Mouse (Mus musculus) T-helper 17 cell (primary cell): ENCODE results near the gene Ano1.

Experiments used
- in situ Hi-C, 2 experiments: fragments of 300-600 bp; cut with MboI, MseI; formaldehyde crosslinking; loops; 1 replicate in 1 of 2; 2 replicates in 1 of 2; pipeline ENCODE4 v1.15.1; 2025; ENCODE audit warnings: high pct_unique_total_duplicates in 2 of 2

Gene Ano1

DNA sequence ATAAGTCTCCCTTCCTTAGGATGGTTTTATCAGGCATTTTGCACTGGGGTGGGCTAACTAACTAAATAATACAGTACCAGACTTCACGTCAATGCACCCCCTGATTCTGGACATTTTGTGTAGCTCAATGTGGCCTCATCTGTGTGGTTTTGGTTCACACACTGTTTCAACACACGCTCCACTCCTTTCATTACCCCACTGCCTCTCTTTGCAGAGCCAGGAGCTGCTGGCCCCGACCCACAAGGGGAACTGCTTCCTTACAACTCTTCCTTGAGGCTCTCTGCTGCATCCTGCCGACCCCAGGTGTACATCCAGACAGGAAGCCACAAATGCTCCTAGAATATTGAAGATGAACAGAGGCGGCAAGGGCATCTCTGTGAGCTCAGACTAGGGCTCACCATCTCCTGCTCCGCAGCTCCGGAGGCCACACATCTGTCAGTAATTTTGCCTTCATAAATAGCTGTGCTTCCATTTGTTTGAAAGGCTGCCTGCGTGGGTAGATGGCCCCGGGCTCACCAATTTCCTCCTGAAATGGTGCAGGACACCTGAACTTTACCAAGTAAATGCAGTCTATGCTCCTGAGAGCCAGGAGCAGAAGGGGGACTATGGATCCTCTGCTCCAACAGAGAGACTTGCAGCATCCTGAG, 17.8 kb upstream of the Ano1 start:
- in situ Hi-C loops: loop anchor here (5.0 to 10.0 kb wide), 3 partner anchors 97 to 185 kb away; partner anchors contain the start of gene Fadd (in 1 of the 2)

DNA sequence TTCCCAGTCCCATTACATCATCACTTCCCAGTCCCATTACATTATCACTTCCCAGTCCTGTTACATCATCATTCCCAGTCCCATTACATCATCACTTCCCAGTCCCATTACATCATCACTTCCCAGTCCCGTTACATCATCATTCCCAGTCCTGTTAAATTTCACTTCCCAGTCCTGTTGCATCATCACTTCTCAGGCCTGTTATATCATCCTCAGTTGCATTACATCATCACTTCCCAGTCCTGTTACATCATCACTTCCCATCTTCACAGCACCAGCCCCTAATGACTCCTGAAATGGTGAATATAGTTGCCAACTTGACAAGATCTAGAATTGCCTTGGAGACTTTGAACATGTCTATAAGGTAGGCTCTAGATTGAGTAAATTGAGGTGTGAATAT, 17.1 kb upstream of the Ano1 start:
- in situ Hi-C loops: no loop called here

DNA sequence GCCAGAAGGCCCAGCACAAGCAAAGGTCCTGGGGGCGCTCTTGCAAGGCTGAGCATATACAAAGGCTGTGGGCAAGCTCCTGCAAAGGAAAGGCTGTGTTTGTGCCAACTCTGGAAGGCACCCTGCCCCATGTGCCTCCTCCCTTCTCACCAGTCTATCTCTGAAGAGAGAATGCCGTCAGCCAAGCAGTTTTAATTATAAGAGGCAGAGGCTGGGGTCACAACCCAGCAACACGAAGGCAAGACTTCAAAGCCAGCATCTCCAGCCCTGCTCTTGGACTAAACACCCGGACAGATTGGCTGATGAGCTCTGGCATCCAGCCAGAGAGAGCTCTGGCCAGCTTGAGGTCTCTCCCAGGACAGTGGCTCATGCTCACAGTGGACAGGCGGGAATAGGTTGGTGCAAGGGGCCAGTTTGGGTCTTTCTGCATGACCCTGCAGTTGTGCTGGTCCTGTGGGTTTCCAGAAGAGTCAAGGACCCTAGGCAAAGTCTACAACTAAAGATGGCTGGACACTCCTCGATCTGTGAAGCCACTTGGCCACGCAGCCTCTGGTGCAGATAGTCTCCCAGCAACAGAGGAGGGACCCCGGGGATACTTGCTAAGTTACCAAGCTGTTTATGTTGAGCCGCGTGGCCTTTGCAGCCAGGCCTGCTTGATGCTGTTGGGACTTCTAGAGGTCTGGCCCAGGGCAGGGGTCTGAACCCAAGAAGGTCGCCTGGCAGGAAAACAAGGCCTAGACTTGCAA, 12.9 kb upstream of the Ano1 start:
- in situ Hi-C loops: no loop called here

DNA sequence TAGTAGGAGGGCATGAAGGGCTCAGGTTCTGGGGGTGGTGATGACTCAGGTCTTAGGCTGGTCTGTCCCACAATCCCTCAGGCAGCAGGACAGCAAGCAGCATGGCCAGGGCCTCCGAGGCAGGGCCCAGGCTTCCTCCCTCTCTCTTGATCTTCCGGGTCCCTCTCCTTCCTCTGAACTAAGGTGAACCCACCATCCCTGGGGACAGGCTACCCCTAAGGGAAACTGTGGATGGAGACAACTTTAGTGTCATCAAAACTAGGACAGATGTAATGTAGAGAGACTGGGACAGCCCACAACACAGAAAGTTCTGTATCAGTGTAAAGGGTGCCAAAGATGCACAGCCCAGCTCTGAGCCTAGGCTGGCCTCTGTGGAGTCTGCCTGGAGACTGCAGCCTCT, 12.2 kb upstream of the Ano1 start:
- in situ Hi-C loops: no loop called here

DNA sequence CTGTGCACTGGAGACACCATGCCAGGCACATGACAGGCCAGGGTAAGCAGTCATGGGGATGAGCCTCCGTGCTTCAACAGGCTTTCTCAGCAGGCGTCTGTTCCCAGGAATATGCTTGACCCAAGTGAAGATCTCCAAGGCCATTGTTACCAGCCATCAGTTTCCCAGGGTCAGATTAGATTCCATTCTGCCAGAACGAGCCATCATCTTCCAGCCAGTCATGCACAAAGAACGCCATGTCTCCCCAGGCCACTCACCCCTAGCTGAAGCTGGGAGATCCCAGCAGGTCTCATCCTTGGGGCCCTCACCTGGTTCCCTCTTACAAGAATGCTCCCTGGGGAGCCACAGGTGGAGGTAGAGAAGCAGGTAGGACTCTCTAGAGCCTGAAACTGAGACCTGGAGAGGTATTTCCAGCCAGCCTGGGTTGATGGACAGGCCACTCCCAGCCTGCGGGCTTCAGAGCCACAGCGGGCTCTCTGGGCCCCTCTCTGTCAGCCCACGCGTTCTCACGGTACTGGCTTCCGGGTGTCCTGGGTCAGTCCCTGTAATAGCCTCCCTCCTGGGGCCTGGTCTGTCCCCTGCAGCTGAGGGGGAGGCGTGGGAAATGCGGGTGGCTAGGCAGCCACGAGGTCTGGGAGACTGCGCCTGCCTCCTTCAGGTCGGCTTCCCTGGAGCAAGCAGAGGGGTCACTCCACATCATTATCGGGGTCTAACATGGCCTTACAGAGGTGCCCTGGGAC, 10.9 kb upstream of the Ano1 start:
- in situ Hi-C loops: no loop called here

DNA sequence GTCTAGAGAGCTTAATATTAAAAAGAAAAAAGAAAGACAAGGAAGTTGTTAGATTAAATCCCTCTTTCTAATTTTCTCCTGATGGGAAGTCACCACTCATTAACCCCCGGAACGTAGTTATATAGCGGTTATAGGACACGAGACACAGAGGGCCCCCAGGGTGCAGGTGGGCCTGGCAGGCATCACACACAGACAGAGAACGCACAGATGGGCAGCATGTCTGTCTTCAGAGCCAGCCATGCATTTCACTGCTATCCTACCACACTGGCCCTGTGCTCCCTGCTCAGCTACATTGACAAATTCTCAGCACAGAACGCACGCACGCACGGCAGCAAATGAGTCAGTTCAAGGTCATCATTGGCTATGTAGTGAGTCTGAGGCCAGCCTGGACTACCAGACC, 8.5 kb upstream of the Ano1 start:
- in situ Hi-C loops: no loop called here

DNA sequence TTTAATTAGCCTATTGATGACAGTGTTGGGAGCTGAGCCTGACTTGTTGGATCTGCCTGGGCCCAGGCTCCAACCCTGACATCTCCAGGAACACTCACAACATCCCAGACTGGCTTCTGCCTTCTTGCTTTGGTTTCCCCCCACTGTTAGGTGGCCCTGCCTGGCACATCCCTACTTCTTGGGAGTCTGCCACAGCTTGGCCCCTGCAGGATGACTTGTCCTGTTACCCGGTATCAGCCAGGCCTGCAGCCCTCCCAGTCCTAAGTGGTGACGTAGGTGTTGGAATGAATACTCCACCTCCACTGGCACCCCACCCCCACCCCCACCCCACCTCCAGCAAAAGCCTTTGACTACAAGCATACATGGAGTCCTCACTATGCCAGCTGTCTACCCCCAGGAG, 7.7 kb upstream of the Ano1 start:
- in situ Hi-C loops: no loop called here

DNA sequence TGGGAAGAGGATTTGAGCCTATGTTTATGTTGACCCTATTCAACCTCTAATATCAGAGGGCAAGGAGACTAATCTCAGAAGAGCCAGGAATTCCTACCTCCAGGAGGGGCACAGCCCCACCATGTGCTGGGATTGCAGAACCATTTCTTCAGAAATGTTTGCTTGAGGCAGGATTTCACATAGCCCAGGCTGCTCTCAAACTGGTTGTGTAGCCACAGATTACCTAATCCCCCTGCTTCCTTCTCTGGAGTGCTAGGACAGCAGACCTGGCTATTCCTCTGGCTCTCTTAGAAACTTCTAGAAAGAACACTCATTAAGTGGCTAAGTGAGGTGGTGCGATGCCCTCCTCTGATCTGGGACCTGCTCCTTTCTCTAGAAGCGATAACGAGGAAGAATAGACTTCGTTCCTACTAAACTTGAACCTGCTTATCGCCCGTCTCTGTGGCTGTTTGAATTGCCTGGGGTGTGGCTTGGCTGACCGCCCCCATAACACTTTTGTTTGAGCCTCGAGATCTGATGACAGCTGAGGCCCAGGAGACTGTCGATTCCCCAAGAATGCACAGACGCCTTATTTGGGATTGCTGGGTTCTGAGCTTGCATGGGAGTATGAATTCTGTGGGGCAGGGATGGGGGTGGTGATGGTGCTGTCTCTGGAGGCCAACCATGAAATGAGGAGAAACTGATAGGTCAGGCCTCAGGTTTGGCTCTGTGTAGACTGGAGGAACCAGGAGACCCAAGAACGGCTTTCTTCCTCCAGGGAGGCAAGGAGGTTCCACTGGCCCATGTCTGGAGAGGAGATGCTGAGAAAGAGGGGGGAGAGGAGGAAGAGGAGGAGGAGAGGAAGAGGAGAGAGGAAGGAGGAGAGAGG, 4.0 kb upstream of the Ano1 start:
- in situ Hi-C loops: no loop called here

DNA sequence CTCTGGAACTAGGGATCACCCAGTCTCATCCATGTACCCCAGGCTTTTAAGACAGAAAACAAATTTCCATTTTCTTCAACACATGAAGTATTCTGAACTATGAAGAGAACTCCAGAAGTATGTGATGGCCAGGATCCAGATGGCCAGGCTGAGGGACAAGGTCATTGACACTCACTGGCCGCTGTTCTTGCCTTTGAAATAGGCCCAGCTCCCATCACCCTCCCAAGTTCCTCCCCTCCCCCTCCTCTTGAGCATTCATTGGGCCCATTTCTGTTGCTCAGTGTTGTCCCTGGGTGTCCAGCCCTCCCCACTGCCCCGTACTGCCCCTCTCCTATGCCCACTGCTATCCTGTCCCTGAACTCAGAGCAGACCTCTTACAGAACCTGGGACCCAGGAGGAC, 2.9 kb upstream of the Ano1 start:
- in situ Hi-C loops: no loop called here

DNA sequence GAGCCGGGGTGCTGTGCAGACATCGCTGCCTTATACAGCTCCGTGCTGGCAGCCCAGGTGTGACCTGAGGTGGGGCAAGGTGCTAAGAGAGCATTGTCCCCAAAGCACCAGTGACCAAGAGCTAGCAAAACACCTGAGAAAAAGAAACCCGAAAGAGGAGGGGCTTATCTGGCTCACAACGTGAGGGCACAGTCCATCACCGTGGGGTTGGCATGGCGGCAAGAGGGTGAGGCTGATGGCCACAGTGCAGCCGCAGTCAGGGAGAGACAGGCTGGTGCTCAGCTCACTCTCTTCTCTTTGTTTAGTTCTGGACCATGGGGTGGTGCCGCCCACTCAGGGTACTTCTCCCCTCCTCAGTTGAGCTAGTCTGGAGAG, 1.9 kb upstream of the Ano1 start:
- in situ Hi-C loops: no loop called here

DNA sequence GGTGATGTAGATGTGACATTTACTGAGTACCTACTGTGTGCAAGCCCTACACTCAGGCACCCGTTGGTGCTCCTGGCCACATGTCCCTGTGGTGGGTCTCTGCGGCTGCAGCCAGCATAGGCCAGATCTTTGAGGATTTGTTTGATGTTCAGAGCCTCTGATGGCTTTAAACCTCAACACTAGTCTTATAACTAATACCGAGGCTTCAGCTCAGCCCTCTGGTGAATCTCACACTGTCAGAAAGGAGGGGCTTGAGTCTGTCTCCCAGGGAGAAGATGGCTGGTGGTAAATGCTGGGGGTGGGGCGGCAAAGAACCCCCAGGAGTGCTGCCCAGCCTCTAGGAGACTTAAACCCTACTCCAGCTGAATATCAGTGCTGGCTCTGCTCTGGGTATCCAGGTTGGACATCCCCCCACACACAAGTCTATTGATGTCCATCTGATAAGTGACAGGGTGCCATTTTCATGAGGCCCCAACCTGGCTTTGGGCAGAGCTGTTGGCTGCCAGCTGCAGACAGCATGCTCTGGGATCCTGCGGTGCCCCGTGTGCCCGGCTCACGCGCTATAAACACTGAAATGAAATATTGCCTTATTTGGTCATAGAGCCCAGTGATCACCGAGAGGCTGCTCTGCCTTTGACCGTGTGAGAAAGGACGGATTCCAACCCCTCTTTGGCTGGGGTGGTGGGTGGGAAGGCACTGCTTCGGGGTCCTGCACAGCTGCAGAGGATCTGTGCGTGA, 1.3 kb upstream of the Ano1 start:
- in situ Hi-C loops: no loop called here

DNA sequence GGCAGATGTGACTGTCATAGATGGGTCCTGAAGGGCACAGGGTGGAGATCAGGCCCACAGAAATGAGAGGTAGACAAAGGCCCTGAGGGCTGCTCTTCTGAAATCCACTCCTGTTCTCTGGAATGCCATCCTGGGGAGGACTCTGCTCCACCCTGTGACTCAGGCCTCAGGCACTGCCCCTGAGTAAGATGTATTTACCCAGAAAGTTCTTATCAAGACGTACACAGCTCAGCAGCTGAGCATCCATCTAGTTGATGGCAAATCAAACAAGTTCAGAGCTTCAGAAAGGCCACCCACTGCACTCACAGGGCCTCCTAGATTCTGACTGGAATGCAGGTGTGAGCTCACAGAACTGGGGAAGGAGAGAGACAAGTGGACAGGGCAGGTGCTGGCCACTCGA, 4.0 kb downstream of the Ano1 start:
- in situ Hi-C loops: no loop called here

DNA sequence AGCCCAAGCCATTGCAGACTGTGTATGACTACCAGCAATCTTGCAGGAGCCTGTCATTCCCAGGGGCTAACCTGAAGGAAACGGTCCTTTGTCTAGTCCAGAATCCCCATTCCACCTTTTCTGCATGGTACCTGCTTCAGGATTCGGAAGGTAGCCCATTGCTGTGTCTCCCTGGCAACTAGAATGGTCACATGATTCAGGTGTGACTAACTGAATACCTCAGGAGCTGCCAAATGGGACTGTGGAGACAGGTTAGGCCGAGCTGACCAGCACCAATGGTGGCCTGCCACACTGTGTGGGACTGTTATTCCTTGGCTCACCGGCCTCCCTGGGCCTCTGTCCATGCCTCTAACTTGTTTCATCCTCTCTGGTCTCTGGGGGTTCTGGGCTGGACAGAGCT, 5.3 kb downstream of the Ano1 start:
- in situ Hi-C loops: no loop called here

DNA sequence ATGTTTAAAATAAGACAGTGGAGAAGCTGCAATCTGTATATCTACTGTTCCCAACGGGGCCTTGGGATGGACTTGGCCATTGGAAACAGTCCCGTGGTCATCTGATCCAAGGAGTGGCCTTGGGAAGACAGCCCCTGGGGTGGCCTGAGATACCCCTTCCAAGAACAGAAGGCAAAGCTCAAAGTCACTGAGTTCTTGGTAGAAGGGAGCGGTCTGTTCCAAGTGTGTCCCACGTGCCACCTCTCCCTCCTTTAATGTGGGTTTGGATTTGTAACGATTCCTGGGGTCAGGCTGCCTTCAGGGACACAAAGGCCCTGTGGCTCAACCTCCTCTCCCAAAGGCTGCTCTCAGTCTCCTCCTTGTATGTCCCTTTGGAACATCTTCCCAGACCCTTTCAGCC, 7.9 kb downstream of the Ano1 start:
- in situ Hi-C loops: no loop called here

DNA sequence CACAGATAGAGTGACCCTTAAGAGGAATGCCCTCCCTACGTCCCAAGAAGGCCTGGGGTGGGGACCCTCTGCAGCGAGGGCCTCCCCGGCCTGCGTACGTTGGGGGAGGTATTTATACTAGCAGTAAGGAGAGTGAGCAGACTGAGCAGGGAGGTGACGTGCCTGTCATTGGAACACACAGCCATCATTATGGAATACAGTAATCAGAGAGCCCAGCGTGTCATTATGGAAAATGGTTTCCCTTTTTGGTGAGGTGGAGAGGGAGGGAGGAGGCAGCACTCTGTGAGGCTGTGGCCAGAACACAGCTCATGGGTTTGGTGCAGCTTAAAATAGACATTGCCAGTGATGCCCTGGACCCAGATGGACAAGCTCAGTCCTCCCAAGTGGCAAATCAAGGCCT, 11.1 kb downstream of the Ano1 start:
- in situ Hi-C loops: no loop called here

DNA sequence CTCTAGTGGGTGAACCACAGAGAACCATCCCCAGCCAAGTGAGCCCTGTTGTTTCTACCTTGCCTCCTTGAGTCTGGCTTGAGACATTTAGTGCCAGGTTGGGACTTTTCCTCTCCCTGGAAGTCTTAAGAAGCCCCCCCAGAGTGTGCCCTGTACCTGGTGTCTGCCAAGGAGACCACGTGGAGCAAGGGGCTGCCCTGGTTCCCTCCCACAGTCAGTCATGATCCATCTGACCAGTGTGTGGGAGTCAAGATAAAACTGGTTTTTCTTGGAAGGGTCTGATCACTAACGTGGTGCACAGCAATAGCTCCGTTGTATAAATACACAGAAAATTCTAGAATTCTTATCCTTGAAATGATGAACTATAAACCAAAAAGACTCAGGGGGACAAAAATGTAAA, 12.0 kb downstream of the Ano1 start:
- in situ Hi-C loops: no loop called here

DNA sequence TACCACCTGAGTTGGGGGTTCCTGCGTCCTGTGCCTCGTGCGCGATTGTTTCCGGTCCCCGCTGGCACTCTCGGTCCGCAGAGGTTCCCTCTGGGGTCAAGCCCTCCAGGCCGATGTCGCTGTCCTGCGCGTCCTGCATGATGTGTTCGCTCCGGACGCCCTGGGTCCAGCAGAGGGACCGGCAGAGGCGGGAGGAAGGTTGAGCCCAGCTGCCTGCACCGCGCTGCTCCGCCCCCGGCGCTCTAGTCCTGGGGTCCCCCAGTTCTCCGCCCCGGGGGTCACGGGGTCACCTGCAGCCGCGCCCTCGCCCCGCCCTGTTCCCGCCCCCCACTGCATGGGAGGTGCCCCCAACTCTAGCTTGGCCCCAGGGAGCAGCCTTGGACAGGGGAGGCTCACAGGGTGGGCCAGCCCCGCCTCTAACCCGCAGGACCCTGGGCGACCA, 13.4 kb downstream of the Ano1 start:
- in situ Hi-C loops: no loop called here

DNA sequence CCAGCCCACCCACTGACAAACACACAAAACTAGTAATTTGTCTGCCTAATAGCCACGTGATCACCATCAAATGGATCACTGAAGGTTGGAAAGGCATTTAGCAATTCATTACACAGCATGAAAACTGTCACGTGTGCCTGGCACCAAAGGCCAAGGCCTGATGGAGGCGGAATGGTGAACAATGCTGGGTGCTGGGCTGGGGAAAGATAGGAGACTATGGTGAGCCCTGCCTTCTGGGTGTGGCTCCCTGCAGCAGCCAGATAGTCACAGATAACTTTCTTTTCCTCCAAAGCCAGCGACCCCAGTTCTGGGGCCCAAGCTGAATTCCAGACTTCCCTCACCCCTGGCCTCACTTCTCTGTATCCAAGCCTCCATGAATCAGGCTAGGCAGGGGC, 19.9 kb downstream of the Ano1 start:
- in situ Hi-C loops: no loop called here

DNA sequence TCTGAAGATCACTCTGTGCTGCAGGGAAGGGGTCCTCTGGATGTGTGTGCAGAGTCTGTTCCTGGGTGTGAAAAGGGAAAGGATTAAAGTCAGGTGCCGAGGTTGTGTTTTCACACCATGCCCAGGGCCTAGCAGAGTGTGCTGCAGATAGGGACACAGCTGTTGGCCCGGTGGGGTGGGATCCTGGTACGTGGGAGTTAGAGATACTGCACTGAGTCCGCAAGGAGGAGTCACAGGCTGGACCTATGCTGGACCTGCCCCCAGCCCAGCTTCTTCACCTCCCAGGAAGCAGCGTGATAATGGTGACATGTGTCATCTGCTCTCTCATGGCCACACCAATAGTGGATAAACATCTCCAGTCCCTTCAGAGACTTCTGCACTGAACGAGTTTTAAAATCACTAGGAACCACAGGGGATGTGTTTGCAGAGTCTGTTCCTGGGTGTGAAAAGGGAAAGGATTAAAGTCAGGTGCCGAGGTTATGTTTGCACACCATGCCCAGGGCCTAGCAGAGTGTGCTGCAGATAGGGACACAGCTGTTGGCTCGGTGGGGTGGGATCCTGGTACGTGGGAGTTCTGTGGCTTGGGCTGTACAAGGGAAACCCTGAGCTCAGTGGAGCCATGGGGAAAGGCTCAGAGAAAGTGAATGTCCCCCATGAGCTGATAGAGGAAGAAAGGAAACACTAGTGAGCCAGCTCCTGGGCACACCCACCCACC, 20.4 kb downstream of the Ano1 start:
- in situ Hi-C loops: no loop called here

DNA sequence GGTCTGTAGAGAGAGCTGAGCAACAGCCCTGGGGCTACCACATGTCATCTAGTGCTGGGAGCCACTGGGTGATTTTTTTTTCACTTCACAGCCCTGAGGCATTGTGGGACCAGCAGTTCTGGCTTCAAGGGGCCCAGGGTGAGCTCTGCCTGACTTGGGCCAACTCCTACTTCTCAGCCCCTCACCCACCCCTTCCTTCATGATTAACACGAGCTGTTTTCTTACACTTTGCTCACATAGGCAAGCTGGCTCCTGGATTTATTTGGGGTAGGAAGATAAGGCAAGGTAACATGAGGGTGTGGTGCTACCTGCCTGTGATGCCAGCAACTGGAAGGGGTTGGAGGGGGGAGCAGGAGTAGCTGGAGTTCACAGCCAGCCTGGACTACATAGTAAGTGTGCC, 27.5 kb downstream of the Ano1 start:
- in situ Hi-C loops: no loop called here

DNA sequence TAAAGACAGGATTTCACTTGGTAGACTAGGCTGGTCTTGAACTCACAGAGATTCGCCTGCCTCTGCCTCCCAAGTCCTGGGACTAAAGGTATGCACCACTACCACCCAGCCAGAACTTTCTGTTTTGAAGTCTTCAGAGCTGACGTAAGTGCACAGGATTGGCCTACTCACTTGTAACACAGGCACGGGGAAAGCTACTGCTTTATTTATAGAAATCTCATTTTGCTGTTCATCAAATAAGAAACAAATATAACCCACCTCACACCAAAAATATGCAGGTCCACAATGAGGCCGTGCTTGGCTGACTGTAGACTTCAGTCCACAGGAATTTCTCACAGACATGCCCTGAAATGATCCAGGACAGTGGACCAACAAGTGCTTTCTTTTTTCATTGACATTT, 31.8 kb downstream of the Ano1 start:
- in situ Hi-C loops: no loop called here
